Mouse (Mus musculus) hindbrain, embryonic 10.5 days (tissue): ENCODE measurements around the gene Ptp4a2. TPM values are rescaled to one million over a fixed set of nuclear protein-coding genes. Genes with fewer than 3 reads are reported as not detected.
"Not testable (repeated sequence)": the region's sequence is repeated elsewhere in the genome, so short reads cannot be mapped to it uniquely, and the experiment has no call there.

Source experiments
- DNase-seq: peaks from one replicate; pipeline ENCODE4 v3.0.0-alpha.2; 2017; ENCODE audit warnings: low spot score
- H3K27ac ChIP-seq: fragments of 300-500 bp; sonication (generic); 2 replicates; pipeline ENCODE4 v1.5.1; 2016; ENCODE audit warnings: mild to moderate bottlenecking, moderate library complexity
- H3K27me3 ChIP-seq: fragments of 300-500 bp; sonication (generic); 2 replicates; pipeline ENCODE4 v1.6.1; 2016; ENCODE audit warnings: mild to moderate bottlenecking; ENCODE audit not compliant: poor library complexity, insufficient read depth, severe bottlenecking
- H3K36me3 ChIP-seq: fragments of 300-500 bp; sonication (generic); 2 replicates; pipeline ENCODE4 v1.6.1; 2016; ENCODE audit warnings: mild to moderate bottlenecking, moderate library complexity
- H3K4me1 ChIP-seq: fragments of 300-500 bp; sonication (generic); replicated peaks from 2 replicates; pipeline ENCODE4 v1.6.1; 2016; ENCODE audit warnings: mild to moderate bottlenecking
- H3K4me3 ChIP-seq: fragments of 300-500 bp; sonication (generic); 2 replicates; pipeline ENCODE4 v1.5.1; 2016; ENCODE audit warnings: mild to moderate bottlenecking, moderate library complexity
- H3K9me3 ChIP-seq: fragments of 300-500 bp; sonication (generic); 2 replicates; pipeline ENCODE4 v1.6.1; 2016; ENCODE audit warnings: mild to moderate bottlenecking, moderate library complexity
- WGBS: fragments of 180-500 bp; shearing (Covaris S2); methylation state at CpG from one replicate; pipeline ENCODE4 v1.1.7; 2016; 5-methylcytosine and 5-hydroxymethylcytosine counted together
- polyA plus RNA-seq: library from polyadenylated mRNA; unstranded; fragments of >200 nt; fragmentation: Nextera tagmentation; extraction: Ambion mirVana; gene quantifications from 2 replicates; pipeline ENCODE4 v1.2.1, GENCODE M21; 2016

Gene Ptp4a2
- polyA plus RNA-seq, 1 experiment from 2014 or later: 230 TPM

GRCm38 (mm10) chr4:129861400-129861799 lies 50.4 kb downstream of the Ptp4a2 start:
- Histone ChIP-seq H3K27me3 (no peaks in the 10 kb centered on the region), H3K27ac (no peak overlapping the region), H3K4me1 (no peaks in the 10 kb centered on the region), H3K4me3 (no peak overlapping the region), H3K9me3 (no peaks in the 10 kb centered on the region), H3K36me3 (no peaks in the 10 kb centered on the region)
- WGBS: 87% methylated on average over 8 of the region's 8 CpGs
- DNase-seq: no peak

- no peak for DNase-seq
- no peaks in the 10 kb centered on the region for H3K36me3 ChIP-seq
- no peak overlapping the region for H3K4me3 ChIP-seq
- no peaks in the 10 kb centered on the region for H3K4me1 ChIP-seq
- H3K9me3 ChIP-seq: no peaks in the 10 kb centered on the region
- H3K27ac ChIP-seq: no peak overlapping the region
- H3K27me3 ChIP-seq: no peaks in the 10 kb centered on the region
- 93% methylated on average over 3 of the region's 3 CpGs for WGBS
These were observed 51.3 kb downstream of the Ptp4a2 start for GRCm38 (mm10) chr4:129862357-129862756.

DNA sequence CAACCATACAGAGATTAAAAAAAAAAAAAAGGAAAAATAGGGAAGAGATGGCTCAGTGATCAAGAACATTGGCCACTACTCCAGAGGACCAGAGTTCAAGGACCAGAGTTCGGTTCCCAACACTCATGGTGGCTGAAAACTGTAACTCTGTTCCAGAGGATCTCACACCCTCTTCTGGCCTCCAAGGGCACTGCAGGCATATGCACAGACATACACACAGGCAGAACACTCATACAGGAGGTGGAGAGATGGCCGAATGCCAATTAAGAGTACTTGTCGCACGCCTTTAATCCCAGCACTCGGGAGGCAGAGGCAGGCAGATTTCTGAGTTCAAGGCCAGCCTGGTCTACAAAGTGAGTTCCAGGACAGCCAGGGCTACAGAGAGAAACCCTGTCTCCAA lies 55.2 kb downstream of the Ptp4a2 start:
- 96% methylated on average over 5 of the region's 5 CpGs for WGBS
- H3K27me3 ChIP-seq, DNase-seq, H3K4me3 ChIP-seq, H3K27ac ChIP-seq, H3K4me1 ChIP-seq, H3K36me3 ChIP-seq, H3K9me3 ChIP-seq: not testable (repeated sequence)

DNA sequence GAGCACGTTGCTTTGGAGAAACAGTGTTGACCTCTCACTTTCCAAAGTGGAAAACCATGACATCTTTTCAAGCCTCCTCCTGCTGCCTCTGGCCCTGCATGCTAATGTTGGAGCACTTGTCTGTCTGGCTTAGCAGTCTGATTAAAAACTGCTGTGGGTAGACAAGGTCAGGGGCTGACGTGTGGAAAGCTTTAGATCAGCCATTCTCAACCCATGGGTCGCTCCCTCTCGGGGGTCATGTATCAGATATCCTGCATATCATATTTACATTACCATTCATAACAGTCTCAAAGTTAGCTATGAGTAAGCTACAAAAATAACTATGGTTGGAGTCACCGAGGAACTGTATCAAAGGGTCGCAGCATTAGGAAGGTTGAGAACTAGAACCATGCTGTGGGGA lies 57.2 kb downstream of the Ptp4a2 start:
- no peaks in the 10 kb centered on the region for H3K27me3 ChIP-seq
- WGBS: 58% methylated on average over 6 of the region's 6 CpGs
- no peak for DNase-seq
- no peaks in the 10 kb centered on the region for H3K9me3 ChIP-seq
- peaks cover 10% of the 10 kb centered on the region for H3K4me1 ChIP-seq
- no peaks in the 10 kb centered on the region for H3K36me3 ChIP-seq
- no peak overlapping the region for H3K27ac ChIP-seq
- H3K4me3 ChIP-seq: no peak overlapping the region

DNA sequence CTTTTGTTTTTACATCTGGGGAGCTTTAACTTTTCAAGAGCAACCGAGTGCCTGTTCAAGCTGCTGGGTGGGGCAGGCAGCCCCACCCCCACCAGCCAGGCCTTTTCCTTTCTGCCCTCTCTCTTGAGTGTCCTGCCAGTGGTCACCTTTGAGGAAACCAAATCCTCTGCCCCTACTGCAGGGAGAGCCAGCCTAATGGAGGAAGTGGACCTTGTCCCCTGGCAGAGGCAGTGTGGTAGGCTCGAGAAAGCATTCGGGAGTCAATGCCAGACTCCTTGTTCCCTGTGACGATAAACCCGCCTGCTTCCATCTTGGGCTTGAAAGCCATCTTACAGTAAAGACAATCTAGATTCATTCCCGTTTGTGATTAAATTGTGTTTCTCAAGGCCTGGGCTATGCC lies 59.5 kb downstream of the Ptp4a2 start:
- H3K9me3 ChIP-seq: no peaks in the 10 kb centered on the region
- no peak overlapping the region for H3K4me3 ChIP-seq
- DNase-seq: no peak
- H3K27ac ChIP-seq: no peak overlapping the region
- no peaks in the 10 kb centered on the region for H3K27me3 ChIP-seq
- peaks cover 10% of the 10 kb centered on the region for H3K4me1 ChIP-seq
- no peaks in the 10 kb centered on the region for H3K36me3 ChIP-seq
- 85% methylated on average over 6 of the region's 6 CpGs for WGBS

GRCm38 (mm10) chr4:129872376-129872922 lies 61.4 kb downstream of the Ptp4a2 start:
- Histone ChIP-seq H3K27me3 (no peaks in the 10 kb centered on the region), H3K4me3 (no peak overlapping the region), H3K9me3 (no peaks in the 10 kb centered on the region), H3K4me1 (peaks cover 20% of the 10 kb centered on the region), H3K27ac (no peak overlapping the region), H3K36me3 (no peaks in the 10 kb centered on the region)
- WGBS: 90% methylated on average over 9 of the region's 9 CpGs
- DNase-seq: no peak

DNA sequence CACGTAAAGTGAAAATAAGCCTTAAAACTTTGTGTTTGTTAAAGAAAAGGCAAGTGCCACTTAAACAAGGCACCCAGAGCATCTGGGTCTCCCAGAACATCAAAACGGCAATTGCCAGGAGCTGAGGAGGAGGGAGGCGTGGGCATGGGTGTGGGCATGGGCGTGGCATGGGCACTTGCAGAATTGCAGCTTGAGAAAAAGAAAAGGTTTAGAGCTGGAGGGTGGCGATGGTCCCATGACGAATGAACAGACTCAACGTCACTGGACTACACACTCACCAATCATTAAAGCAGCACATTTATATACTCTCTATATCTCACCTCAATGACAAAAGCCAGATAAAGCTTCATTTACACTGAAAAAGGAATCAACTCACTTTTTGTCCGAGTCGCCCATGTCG lies 63.8 kb downstream of the Ptp4a2 start:
- Histone ChIP-seq H3K27me3 (no peaks in the 10 kb centered on the region; the same call in 1 of the 2 replicates), H3K9me3 (no peaks in the 10 kb centered on the region), H3K4me1 (peaks cover 26% of the 10 kb centered on the region), H3K4me3 (no peak overlapping the region), H3K27ac (no peak overlapping the region), H3K36me3 (no peaks in the 10 kb centered on the region)
- WGBS: 91% methylated on average over 10 of the region's 10 CpGs
- DNase-seq: no peak

GRCm38 (mm10) chr4:129875406-129875805 lies 64.4 kb downstream of the Ptp4a2 start:
- 82% methylated on average over 11 of the region's 11 CpGs for WGBS
- H3K4me1 ChIP-seq: peaks cover 25% of the 10 kb centered on the region
- no peak overlapping the region for H3K27ac ChIP-seq
- H3K9me3 ChIP-seq: no peaks in the 10 kb centered on the region
- H3K27me3 ChIP-seq: no peaks in the 10 kb centered on the region; the same call in 1 of the 2 replicates
- DNase-seq: no peak
- H3K36me3 ChIP-seq: no peaks in the 10 kb centered on the region
- H3K4me3 ChIP-seq: no peak overlapping the region

GRCm38 (mm10) chr4:129876831-129877764 lies 66.1 kb downstream of the Ptp4a2 start:
- Histone ChIP-seq H3K27ac (peak overlapping the region; percentile 76), H3K4me1 (peaks cover 32% of the 10 kb centered on the region), H3K27me3 (no peaks in the 10 kb centered on the region; the same call in 1 of the 2 replicates), H3K9me3 (no peaks in the 10 kb centered on the region), H3K4me3 (peak overlapping the region; percentile 43), H3K36me3 (no peaks in the 10 kb centered on the region)
- 13% methylated on average over 21 of the region's 21 CpGs for WGBS
- peak; percentile 82 for DNase-seq

DNA sequence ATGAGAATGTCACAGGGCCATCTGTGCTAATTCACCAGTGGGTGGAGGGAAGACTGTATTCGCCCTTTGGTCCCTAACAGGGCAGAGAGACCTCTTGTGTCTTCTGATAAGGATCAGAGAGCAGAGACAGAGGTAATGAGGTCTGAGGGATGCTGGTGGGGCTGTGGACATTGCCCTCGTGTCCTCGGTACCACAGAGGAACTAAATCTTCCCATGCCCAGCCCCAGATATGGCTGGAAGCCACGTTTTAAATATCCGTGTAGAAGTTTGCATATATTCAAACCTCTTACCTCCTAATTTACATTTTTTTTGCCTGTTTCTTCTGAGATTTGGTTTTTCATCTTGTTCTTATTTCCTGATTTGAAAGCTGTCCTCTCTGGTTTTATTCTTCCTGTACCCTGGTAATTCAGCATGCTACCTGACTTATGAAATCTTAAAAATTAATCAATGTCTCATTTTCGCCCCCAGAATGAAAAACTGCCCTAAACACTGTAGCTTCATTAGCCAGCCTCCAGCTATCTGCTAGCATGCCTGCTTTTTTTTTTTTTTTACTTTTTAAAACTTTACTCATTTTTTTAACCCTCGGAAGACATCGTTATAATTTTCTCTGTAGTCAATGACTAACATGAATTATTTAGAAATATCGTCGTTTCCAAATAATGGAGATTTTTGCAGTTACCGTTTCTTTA lies 67.1 kb downstream of the Ptp4a2 start:
- Histone ChIP-seq H3K27me3 (no peaks in the 10 kb centered on the region; the same call in 1 of the 2 replicates), H3K27ac (peak overlapping the region; percentile 76), H3K36me3 (no peaks in the 10 kb centered on the region), H3K9me3 (no peaks in the 10 kb centered on the region), H3K4me1 (peaks cover 43% of the 10 kb centered on the region), H3K4me3 (peak overlapping the region; percentile 43)
- WGBS: 68% methylated on average over 11 of the region's 11 CpGs
- no peak for DNase-seq

DNA sequence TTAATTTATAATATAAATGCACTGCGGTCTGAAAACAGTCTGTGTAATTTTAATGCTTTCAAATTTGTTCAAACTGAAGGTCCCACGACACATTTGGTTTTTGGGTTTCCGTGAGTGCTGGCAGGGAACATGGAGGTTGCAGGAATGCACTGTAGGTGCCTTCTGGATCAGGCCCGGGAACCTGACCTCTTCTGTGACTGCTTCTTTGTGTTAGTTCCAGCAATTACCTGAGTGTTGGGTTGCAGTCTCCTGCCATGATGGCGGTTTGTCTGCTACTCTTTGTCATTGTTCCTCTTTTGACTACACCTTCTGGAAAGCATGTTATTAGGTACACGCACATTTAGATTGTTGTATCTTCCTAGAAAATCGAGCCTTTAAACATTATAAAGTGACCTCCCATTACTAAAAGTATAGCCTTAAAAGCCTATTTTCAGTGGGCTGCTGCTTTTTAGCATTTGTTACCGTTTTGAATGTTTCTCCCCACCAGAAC lies 67.7 kb downstream of the Ptp4a2 start:
- Histone ChIP-seq H3K27me3 (no peaks in the 10 kb centered on the region; the same call in 1 of the 2 replicates), H3K4me3 (no peak overlapping the region), H3K9me3 (no peaks in the 10 kb centered on the region), H3K36me3 (no peaks in the 10 kb centered on the region), H3K4me1 (peaks cover 46% of the 10 kb centered on the region), H3K27ac (no peak overlapping the region)
- no peak for DNase-seq
- WGBS: 65% methylated on average over 8 of the region's 8 CpGs

DNA sequence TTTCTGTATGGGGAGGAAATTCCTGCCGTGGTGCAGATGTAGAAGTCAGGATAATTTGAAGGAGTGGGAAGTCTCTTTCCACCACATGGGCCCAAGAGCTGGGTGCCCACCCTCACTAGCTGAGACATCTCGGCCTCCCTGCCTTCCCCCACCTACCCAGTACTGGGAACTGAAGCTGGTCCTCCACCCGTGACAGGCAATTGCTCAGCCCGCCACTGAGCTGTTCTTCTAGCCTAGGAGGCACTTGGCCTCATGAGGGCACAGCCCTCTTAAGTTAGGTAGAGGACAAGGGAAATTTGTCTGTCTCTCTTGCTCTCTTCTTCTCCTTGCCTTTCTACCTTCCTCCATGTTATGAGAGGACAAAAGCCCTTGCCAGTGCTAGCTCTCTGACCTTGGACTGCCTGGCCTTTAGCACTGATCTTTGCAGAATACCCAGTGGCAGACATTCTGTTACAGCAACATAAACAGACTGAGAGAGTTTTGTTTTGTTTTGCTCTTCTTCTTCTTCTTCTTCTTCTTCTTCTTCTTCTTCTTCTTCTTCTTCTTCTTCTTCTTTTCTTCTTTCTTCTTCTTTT lies 68.3 kb downstream of the Ptp4a2 start:
- 60% methylated on average over 4 of the region's 4 CpGs for WGBS
- Histone ChIP-seq H3K27me3 (no peaks in the 10 kb centered on the region; the same call in 1 of the 2 replicates), H3K4me3 (no peak overlapping the region), H3K36me3 (no peaks in the 10 kb centered on the region), H3K9me3 (no peaks in the 10 kb centered on the region), H3K4me1 (peaks cover 51% of the 10 kb centered on the region), H3K27ac (peak overlapping the region; percentile 45; the same call in 1 of the 2 replicates)
- no peak for DNase-seq
